Mouse (Mus musculus): ENCODE measurements at regions not wholly inside any gene's neighbourhood (a gene's known extent, or its start where the extent isn't known, plus 50 kb on each side); places are given as distances from the start of the nearest gene placed in this dataset.

DNA sequence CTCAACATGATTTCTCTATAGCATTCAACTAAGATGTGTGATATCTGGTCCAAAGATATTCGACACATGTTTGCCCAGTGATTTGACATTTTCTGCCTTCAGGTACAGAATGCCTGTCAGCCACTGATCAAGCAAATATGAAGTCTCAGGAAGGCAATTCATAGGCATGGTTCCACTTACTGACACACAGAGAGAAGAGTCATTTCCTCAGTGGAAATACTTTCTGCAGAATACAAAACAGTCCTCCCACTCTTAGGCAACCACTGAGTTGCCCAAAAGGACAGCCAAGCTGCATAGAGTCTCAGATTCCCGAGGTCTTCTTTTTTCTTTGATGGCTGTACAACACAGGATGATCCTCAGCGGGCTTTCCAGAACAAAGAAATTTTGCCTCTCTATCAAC lies 110.9 kb downstream of the Ndufa4 start:
- peak; percentile 11 for DNase-seq (ENCODE audit: low read depth, low spot score)

DNA sequence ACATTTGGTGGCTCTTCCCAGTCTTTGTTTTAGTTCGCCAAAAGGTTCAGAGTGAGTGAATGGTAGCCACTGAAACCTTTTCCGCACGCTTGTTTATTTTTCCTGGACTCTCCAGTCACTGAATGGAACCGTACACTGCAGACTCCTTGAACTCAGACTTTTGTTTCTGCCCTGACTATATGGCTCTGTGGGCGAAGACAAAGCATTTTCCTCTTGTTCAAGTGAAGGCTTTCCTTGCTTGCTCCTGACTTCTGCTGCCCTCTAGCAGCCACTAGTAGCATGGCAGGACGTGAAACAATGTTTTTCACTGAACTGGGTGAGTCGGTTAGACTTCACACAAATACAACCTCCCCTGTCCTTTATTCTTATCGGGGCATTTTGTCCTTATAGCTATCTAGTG lies 113.9 kb downstream of the Ndufa4 start:
- peak; percentile 73 for DNase-seq (ENCODE audit: low read depth, low spot score)

DNA sequence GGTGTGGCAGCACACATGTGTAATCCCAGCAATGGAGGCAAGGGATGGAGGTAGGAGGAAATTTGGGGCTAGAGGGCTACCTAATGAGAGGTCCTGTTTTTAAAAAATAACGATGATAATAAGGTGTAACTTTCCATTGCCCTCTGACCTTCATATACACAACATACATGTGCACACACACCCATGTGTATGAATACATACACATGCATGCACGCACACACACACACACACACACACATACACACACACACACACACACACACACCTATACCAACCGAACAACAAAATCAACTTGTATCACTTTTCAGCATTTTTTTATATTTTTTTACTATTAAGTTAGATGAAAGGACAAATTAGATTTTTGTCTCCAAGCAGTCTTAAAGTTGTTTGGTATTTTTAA lies 115.1 kb downstream of the Ndufa4 start:
- no peak for DNase-seq (ENCODE audit: low read depth, low spot score)

DNA sequence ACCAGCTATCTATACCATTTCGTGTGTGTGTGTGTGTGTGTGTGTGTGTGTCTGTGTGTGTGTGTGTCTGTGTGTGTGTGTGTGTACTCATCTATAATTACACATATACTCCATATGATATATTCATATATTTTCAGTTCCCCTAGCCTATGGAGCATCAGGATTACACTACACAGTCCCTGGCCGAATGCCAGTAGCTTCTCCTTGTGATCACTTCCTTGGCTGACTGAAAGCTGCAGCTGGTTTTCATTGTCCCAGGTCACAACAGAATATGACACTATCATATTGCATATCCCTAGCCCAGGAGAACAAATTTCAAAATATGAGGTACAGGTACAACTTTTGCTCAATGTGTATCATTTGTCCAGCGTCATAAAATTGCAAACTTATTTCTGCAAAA lies 116.2 kb downstream of the Ndufa4 start:
- DNase-seq (ENCODE audit: low read depth, low spot score) = no peak

DNA sequence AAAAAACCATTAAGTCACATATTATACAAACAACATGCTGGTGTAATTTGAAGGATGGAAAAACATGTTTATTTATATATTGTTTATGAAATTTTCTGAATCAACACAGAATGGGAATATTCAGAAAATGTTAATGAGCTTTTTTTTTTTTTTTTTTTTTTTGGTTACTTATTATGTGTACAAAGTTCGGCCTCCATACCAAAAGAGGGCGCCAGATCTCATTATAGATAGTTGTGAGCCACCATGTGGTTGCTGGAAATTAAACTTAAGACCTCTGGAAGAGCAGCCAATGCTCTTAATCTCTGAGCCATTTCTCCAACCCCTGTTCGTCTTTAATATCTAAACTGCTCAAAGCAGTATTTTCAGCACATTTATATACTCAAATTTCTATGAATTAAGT lies 133.3 kb downstream of the Ndufa4 start:
- DNase-seq (ENCODE audit: low read depth, low spot score) = no peak

DNA sequence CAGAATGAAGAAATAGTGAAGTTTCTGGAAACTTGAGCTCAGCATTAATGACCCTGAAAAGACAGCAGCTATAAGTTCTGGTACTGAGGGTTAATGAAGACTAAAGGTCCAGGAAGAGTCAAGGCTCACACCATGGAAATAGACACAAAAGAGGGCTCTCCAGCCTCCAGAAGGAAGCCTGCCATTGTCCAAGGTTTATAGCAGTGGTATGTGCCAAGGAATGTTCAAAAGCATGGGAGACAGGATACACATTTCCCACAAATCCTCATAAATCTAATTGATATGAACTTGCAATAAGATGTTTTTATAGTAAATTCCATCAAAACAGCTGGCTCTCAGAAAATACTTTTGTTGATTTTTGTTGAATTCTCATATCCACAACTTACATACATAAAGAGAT lies 144.4 kb downstream of the Ndufa4 start:
- no peak for DNase-seq (ENCODE audit: low read depth, low spot score)

DNA sequence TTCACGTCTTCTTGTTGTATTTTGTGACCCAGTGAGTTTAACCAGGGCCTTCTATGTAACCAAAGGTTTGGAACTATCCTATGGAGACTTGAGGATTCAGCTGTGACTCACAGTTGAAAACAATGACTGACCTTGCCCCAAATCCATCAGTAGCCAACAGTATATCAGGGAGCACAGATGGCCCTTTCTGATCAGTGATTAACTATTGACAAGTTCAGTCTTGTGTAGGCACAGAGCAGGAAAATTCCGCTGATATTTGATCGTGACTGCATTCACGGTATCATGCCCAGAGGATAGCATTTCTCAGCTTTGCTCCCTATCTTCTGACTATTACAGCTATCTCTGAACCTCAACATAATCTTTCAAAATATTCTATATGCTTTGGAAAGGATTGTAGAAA lies 169.6 kb downstream of the Ndufa4 start:
- DNase-seq (ENCODE audit: low read depth, low spot score) = no peak

DNA sequence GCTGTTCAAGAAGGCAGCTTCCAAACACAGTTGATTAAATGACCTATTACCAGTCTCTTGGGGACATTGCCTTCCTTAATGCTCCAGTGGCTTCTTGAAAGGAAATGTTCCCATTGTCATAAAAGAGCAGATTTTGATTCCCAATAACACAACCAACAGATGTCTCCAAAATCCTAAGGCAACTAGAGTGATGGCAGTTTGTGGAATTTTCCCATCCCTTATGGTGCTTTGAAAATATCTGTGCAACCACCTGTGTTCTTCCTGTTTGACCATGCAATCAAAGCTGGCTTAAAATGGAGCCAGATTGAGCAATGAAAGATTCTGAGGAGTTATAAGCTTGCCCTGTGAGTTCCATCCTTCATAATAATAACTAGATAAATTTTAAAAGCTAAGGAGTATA lies 176.2 kb downstream of the Ndufa4 start:
- peak; percentile 45 for DNase-seq (ENCODE audit: low read depth, low spot score)

DNA sequence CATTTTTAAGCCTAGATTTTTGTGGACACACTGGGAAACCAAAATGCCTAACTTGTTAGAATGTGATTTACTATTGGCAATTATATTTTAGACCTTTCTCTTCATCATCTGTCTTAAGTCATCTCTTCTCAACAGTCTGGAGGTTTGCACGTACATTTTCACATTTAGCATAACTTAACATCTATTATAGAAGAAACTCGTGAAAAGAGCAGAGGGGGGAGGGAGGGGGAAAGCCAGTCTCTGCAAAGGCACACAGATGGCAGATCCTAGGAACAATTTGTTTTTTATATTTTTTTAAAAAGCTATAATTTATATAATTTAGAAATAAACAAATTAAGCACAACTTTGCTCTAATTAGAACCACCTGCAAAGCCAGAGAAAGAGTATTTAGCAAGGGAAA lies 176.6 kb downstream of the Ndufa4 start:
- DNase-seq (ENCODE audit: low read depth, low spot score) = peak; percentile 4

DNA sequence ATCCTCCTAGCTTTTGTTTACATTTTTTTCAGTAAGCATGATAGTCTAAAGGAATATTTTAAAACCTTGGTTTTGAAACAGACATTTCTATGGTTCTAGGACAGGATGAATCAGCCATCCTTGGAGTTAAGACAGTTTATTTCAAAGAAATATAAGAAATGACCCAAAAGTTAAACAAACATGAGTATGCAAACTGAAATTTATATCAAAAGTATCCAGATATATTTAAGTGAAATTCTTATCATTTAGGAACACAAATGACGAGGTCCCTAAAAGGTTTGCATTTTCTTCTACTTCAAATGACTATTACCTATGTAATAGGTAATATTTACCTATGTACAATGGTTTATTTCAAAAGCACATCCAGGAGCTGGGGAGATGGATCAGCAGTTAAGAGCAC lies 179.5 kb downstream of the Ndufa4 start:
- no peak for DNase-seq (ENCODE audit: low read depth, low spot score)

DNA sequence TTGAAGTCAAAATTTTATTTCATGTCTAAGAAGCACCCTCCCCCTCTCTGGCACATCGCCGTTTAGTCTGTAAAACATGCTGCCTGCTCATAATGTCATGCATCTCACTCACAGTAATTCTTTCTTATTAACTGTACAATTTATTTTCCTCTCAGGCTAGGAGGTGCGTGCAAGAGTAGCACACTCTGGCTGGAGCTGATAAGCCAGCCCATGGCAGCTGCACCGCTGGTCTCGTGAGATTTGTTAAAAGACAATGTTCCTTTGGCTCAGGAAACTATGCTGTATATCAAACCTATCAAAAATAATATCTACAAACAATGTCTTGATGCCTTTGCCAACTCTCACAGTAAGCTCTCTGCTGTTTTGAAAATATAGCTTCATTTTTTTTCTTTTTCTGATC lies 179.9 kb downstream of the Ndufa4 start:
- DNase-seq (ENCODE audit: low read depth, low spot score) = peak; percentile 16

DNA sequence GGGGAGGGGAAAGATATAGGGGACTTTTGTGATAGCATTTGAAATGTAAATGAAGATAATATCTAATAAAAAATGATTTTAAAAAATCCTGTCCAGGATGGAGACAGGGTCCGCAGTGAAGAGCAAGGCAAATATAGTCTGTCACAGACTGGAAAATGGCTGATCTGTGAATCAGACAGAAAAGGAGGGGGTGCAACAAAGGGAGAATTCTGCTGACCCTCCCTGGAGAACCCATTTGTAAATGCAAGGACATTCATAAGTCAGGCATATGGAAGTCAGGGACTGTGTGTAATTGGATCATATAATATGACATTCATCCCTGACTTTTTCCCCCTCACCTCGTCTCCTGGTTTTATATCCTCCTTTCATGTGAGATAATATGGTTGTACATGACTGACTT lies 183.8 kb downstream of the Ndufa4 start:
- no peak for DNase-seq (ENCODE audit: low read depth, low spot score)

DNA sequence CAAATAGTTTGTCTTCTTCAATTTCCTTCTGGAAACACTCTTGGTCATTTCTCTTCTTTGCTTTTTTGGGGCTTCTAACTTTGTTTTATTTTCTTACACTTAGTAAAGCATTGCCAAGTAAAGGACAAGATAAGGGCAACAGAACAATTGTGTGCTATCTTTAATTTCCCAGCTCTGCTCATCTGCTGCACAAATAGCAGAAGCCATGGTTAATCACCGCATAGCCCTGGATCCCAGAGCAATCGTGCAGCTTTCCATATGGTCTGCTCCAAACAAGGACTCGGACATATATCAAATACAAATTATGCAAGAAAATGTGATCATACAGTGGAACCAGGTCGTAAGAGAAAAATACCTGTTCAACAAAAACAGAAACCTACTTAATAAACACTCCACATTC lies 187.0 kb downstream of the Ndufa4 start:
- no peak for DNase-seq (ENCODE audit: low read depth, low spot score)

DNA sequence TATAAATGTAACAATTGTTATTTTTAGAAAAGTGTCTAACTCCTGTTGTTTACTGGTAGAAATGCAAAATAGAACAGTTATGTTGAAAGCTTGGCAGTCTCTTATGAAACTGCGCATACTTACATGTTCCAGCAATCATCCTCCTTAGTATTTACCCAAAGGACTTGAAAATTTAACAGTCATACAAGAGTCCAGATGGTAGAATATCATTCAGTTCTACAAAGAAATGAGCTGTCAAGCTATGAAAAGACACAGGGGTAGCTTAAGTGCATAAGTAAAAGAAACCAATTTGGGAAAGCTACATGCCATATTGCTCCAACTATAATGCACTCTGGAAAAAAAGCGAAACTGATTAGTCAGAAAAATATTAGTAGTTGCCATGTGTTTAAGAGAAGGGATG lies 196.7 kb downstream of the Ndufa4 start:
- peak; percentile 49 for DNase-seq (ENCODE audit: low read depth, low spot score)

DNA sequence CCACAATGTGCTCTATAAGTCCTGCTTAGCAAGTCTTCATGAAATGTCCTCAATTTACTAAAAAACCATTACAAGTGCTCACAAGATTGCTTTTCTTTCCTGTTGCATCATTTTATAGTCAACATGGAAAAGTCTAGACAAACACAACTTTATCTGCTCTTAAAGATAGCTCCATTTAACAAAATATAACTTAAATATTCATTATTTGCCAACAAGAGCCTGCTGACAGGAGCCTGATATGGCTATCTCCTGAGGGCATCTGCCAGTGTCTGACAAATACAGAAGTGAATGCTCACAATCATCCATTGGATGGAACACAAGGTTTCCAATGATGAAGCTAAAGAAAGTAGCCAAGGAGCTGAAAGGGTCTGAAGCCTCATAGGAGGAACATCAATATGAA lies 197.8 kb downstream of the Ndufa4 start:
- DNase-seq (ENCODE audit: low read depth, low spot score) = no peak

All from brain, adult 2 months (tissue).